Mouse (Mus musculus) layer of hippocampus, adult 9-11 months (tissue): ENCODE measurements around the gene Gm4869.

Experiments
- DNase-seq: peaks from one replicate; pipeline ENCODE4 v3.0.0; 2022

Gm4869 gene

DNA sequence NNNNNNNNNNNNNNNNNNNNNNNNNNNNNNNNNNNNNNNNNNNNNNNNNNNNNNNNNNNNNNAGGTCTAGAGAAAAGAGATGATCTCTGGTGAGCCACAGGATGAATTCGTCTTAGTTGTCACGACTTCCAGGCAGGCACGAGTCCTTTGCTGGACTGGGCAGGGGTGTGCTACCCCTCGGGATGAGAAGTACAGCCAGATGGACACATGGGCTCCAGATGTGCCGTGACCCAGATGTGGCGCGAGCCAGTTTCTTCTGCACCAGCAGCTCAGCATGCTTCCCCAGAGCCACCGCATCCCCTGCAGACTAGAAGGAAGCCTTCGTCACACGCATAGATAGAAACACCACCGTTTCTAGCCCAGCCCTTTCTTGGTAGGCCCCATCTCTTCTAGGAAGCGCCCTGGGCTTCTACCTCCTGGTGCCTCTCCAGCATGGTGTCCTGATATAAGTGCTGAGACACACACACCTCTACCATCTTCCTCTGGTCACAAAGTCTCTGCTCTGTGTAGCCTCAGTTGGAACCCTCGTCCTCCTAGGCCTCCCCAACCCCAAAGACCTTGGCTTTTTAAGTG, 92.8 kb downstream of the Gm4869 start:
- DNase-seq: no peak

DNA sequence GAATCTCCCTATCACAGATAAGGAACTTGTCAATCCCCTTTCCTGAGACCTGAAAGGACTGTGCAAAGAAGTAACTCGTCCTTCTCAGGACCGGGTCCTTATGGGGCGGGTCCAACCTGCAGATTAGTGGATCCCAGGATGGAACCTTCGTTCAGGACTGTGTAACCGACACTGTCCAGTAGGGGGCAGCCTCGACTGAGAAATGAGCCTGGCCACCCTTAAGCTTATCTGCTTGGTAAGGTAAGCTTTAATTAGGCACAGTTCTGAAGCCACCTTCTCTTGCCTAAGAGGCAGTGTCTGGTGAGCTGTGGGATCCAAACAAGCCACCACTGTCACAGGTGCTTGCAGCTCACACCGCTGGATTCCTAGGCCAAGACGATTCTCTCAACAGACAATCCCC, 94.7 kb downstream of the Gm4869 start:
- DNase-seq: peak; percentile 31

DNA sequence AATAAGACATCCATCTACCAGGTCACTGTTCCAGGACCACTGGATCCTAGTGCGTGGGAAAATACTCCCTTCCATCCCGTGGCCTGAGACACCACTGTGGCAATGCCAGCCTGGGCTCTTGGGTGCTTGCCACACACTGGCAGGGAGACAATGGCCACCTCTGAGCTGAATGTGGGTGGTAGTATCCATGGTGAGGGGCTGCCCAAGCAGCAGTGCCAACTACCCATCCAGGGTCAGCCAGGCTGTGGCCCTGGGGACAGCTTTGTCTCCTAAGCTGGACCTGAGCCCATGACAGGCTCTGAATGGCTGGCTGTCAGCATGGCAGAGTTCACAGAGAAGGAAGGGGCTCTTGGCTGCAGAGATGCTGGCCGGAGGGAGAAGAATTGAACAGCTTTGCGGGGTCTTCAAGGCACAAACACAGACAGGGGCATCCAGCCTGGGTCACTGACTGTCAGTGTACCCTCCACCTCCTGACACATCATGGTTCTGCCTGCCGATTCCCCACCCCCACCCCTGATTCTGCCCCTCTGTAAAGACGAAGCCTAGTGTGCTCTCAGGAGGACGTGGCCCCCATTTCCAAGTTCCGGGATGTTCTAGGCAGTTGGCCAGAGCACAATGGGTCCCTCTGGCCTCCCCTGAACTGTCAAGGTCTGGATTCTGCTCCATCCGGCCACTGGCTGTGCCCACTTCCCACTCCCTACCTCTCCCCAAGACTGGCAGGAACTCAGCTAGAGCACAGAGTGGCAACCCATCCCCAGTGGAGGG, 97.5 kb downstream of the Gm4869 start:
- peak; percentile 70 for DNase-seq
